Mouse (Mus musculus) retina, postnatal 7 days (tissue): ENCODE measurements around the gene Cobl.

Experiments
- DNase-seq: peaks from one replicate; pipeline ENCODE4 v3.0.0-alpha.2; 2012; ENCODE audit warnings: low read depth, low spot score

The Cobl gene

GRCm38 (mm10) chr11:12227343-12227742 is 237.4 kb downstream of the Cobl start:
- DNase-seq: no peak

- peak; percentile 27 for DNase-seq
These were observed 244.9 kb downstream of the Cobl start for GRCm38 (mm10) chr11:12219594-12220530.

- DNase-seq: no peak
These were observed 247.9 kb downstream of the Cobl start for GRCm38 (mm10) chr11:12216897-12217296.

- no peak for DNase-seq
These were observed 249.2 kb downstream of the Cobl start for GRCm38 (mm10) chr11:12215582-12215981.

- DNase-seq: no peak
These were observed 256.2 kb downstream of the Cobl start for GRCm38 (mm10) chr11:12208574-12208973.

- no peak for DNase-seq
These were observed 259.3 kb downstream of the Cobl start for GRCm38 (mm10) chr11:12205201-12206161.

- DNase-seq: no peak
These were observed 265.3 kb downstream of the Cobl start for GRCm38 (mm10) chr11:12199441-12199840.

GRCm38 (mm10) chr11:12198700-12199349 is 265.9 kb downstream of the Cobl start:
- no peak for DNase-seq

GRCm38 (mm10) chr11:12198017-12198416 is 266.7 kb downstream of the Cobl start:
- DNase-seq: no peak

- DNase-seq: no peak
These were observed 267.2 kb downstream of the Cobl start for GRCm38 (mm10) chr11:12197542-12197941.

- no peak for DNase-seq
These were observed 269.4 kb downstream of the Cobl start for GRCm38 (mm10) chr11:12195390-12195789.

GRCm38 (mm10) chr11:12193369-12193768 is 271.4 kb downstream of the Cobl start:
- no peak for DNase-seq

- DNase-seq: no peak
These were observed 273.4 kb downstream of the Cobl start for GRCm38 (mm10) chr11:12191386-12191785.

- no peak for DNase-seq
These were observed 274.3 kb downstream of the Cobl start for GRCm38 (mm10) chr11:12190417-12190816.
